Mouse (Mus musculus): ENCODE measurements at regions not wholly inside any gene's neighbourhood (a gene's known extent, or its start where the extent isn't known, plus 50 kb on each side); places are given as distances from the start of the nearest gene placed in this dataset.

GRCm38 (mm10) chr10:31076948-31077347 is 234.3 kb upstream of the Hey2 start:
- no peak for TF ChIP-seq GATA1 (IDR thresholded peaks at IDR 0.05; ENCODE audit: borderline replicate concordance, low read length)
- no peak for TF ChIP-seq FLI1 (IDR thresholded peaks at IDR 0.05; ENCODE audit: low read length)

Data from megakaryocyte, embryonic 14.5 days (primary cell).